Mouse (Mus musculus): ENCODE data around the gene Map9. TPM values are rescaled to one million over a fixed set of nuclear protein-coding genes. Genes with fewer than 3 reads are reported as not detected.
A peak's percentile ranks its signal among the peaks of the same experiment; 100 is the strongest.
"Not testable (repeated sequence)": the region's sequence is repeated elsewhere in the genome, so short reads cannot be mapped to it uniquely, and the experiment has no call there.

Gene Map9
- polyA plus RNA-seq, 1 experiment from 2014 or later: 109 TPM

- Histone ChIP-seq H3K36me3 (ENCODE audit: control insufficient read depth, insufficient read depth) (peaks cover 22% of the 10 kb centered on the region), H3K27ac (ENCODE audit: low read length) (no peak overlapping the region), H3K27me3 (replicated peaks; ENCODE audit: control insufficient read depth, insufficient read depth, low read length) (no peaks in the 10 kb centered on the region), H3K9ac (replicated peaks; ENCODE audit: low read depth, low read length) (no peak overlapping the region), H3K4me1 (replicated peaks; ENCODE audit: control insufficient read depth, insufficient read depth, low read length) (no peaks in the 10 kb centered on the region), H3K9me3 (ENCODE audit: control insufficient read depth, low read length) (no peaks in the 10 kb centered on the region), H3K4me2 (ENCODE audit: low read length) (no peak overlapping the region), H3K4me3 (replicated peaks; ENCODE audit: low read length) (no peak overlapping the region)
- ATAC-seq: no peak
- 86% methylated on average over 8 of the region's 8 CpGs for WGBS
These were observed 27.2 kb downstream of the Map9 start for GRCm38 (mm10) chr3:82385091-82385490.

- H3K4me2 ChIP-seq (ENCODE audit: low read length): no peak overlapping the region
- peaks cover 8% of the 10 kb centered on the region for H3K4me1 ChIP-seq (replicated peaks; ENCODE audit: control insufficient read depth, insufficient read depth, low read length)
- H3K27me3 ChIP-seq (replicated peaks; ENCODE audit: control insufficient read depth, insufficient read depth, low read length): no peaks in the 10 kb centered on the region
- peak; percentile 6 for ATAC-seq
- H3K27ac ChIP-seq (ENCODE audit: low read length): peak overlapping the region; percentile 61; the same call in 1 of the 2 replicates
- H3K36me3 ChIP-seq (ENCODE audit: control insufficient read depth, insufficient read depth): no peaks in the 10 kb centered on the region
- no peak overlapping the region for H3K4me3 ChIP-seq (replicated peaks; ENCODE audit: low read length)
- H3K9ac ChIP-seq (replicated peaks; ENCODE audit: low read depth, low read length): no peak overlapping the region
- H3K9me3 ChIP-seq (ENCODE audit: control insufficient read depth, low read length): no peaks in the 10 kb centered on the region
- 71% methylated on average over 6 of the region's 6 CpGs for WGBS
These were observed 48.0 kb downstream of the Map9 start for GRCm38 (mm10) chr3:82405830-82406229.

- Histone ChIP-seq H3K27ac (ENCODE audit: low read length) (peak overlapping the region; percentile 83), H3K9me3 (ENCODE audit: control insufficient read depth, low read length) (no peaks in the 10 kb centered on the region), H3K36me3 (ENCODE audit: control insufficient read depth, insufficient read depth) (no peaks in the 10 kb centered on the region), H3K9ac (replicated peaks; ENCODE audit: low read depth, low read length) (no peak overlapping the region), H3K4me2 (ENCODE audit: low read length) (no peak overlapping the region), H3K4me1 (replicated peaks; ENCODE audit: control insufficient read depth, insufficient read depth, low read length) (peaks cover 8% of the 10 kb centered on the region), H3K4me3 (replicated peaks; ENCODE audit: low read length) (no peak overlapping the region), H3K27me3 (replicated peaks; ENCODE audit: control insufficient read depth, insufficient read depth, low read length) (no peaks in the 10 kb centered on the region)
- ATAC-seq: peak; percentile 97
- WGBS: 49% methylated on average over 3 of the region's 3 CpGs
These were observed 48.5 kb downstream of the Map9 start for GRCm38 (mm10) chr3:82406336-82406735.

GRCm38 (mm10) chr3:82407432-82407831, 49.6 kb downstream of the Map9 start:
- H3K4me1 ChIP-seq (replicated peaks; ENCODE audit: control insufficient read depth, insufficient read depth, low read length): peaks cover 8% of the 10 kb centered on the region
- WGBS: 56% methylated on average over 2 of the region's 2 CpGs
- H3K36me3 ChIP-seq (ENCODE audit: control insufficient read depth, insufficient read depth): no peaks in the 10 kb centered on the region
- H3K9me3 ChIP-seq (ENCODE audit: control insufficient read depth, low read length): no peaks in the 10 kb centered on the region
- H3K4me3 ChIP-seq (replicated peaks; ENCODE audit: low read length): no peak overlapping the region
- H3K27me3 ChIP-seq (replicated peaks; ENCODE audit: control insufficient read depth, insufficient read depth, low read length): no peaks in the 10 kb centered on the region
- no peak overlapping the region for H3K27ac ChIP-seq (ENCODE audit: low read length)
- no peak overlapping the region for H3K4me2 ChIP-seq (ENCODE audit: low read length)
- H3K9ac ChIP-seq (replicated peaks; ENCODE audit: low read depth, low read length): no peak overlapping the region
- no peak for ATAC-seq

- H3K27me3 ChIP-seq (replicated peaks; ENCODE audit: control insufficient read depth, insufficient read depth, low read length): no peaks in the 10 kb centered on the region
- H3K36me3 ChIP-seq (ENCODE audit: control insufficient read depth, insufficient read depth): no peaks in the 10 kb centered on the region
- ATAC-seq: no peak
- H3K27ac ChIP-seq (ENCODE audit: low read length): no peak overlapping the region
- no peaks in the 10 kb centered on the region for H3K9me3 ChIP-seq (ENCODE audit: control insufficient read depth, low read length)
- H3K4me3 ChIP-seq (replicated peaks; ENCODE audit: low read length): no peak overlapping the region
- H3K4me1 ChIP-seq (replicated peaks; ENCODE audit: control insufficient read depth, insufficient read depth, low read length): no peaks in the 10 kb centered on the region
- no peak overlapping the region for H3K9ac ChIP-seq (replicated peaks; ENCODE audit: low read depth, low read length)
- no peak overlapping the region for H3K4me2 ChIP-seq (ENCODE audit: low read length)
These were observed 54.6 kb downstream of the Map9 start for GRCm38 (mm10) chr3:82412397-82412796.

- H3K9ac ChIP-seq (replicated peaks; ENCODE audit: low read depth, low read length): no peak overlapping the region
- H3K27ac ChIP-seq (ENCODE audit: low read length): no peak overlapping the region
- no peaks in the 10 kb centered on the region for H3K4me1 ChIP-seq (replicated peaks; ENCODE audit: control insufficient read depth, insufficient read depth, low read length)
- no peak overlapping the region for H3K4me3 ChIP-seq (replicated peaks; ENCODE audit: low read length)
- no peak overlapping the region for H3K4me2 ChIP-seq (ENCODE audit: low read length)
- H3K9me3 ChIP-seq (ENCODE audit: control insufficient read depth, low read length): no peaks in the 10 kb centered on the region
- no peak for ATAC-seq
- 82% methylated on average over 3 of the region's 3 CpGs for WGBS
- no peaks in the 10 kb centered on the region for H3K27me3 ChIP-seq (replicated peaks; ENCODE audit: control insufficient read depth, insufficient read depth, low read length)
- H3K36me3 ChIP-seq (ENCODE audit: control insufficient read depth, insufficient read depth): no peaks in the 10 kb centered on the region
These were observed 60.1 kb downstream of the Map9 start for GRCm38 (mm10) chr3:82417958-82418357.

GRCm38 (mm10) chr3:82435351-82435750, 77.5 kb downstream of the Map9 start:
- H3K9me3 ChIP-seq (ENCODE audit: control insufficient read depth, low read length): no peaks in the 10 kb centered on the region
- no peaks in the 10 kb centered on the region for H3K27me3 ChIP-seq (replicated peaks; ENCODE audit: control insufficient read depth, insufficient read depth, low read length)
- H3K27ac ChIP-seq (ENCODE audit: low read length): no peak overlapping the region
- WGBS: 89% methylated on average over 8 of the region's 8 CpGs
- ATAC-seq: no peak
- no peaks in the 10 kb centered on the region for H3K36me3 ChIP-seq (ENCODE audit: control insufficient read depth, insufficient read depth)
- no peaks in the 10 kb centered on the region for H3K4me1 ChIP-seq (replicated peaks; ENCODE audit: control insufficient read depth, insufficient read depth, low read length)
- H3K4me3 ChIP-seq (replicated peaks; ENCODE audit: low read length): no peak overlapping the region
- no peak overlapping the region for H3K9ac ChIP-seq (replicated peaks; ENCODE audit: low read depth, low read length)
- no peak overlapping the region for H3K4me2 ChIP-seq (ENCODE audit: low read length)

GRCm38 (mm10) chr3:82440976-82441375, 83.1 kb downstream of the Map9 start:
- Histone ChIP-seq H3K4me3 (replicated peaks; ENCODE audit: low read length) (no peak overlapping the region), H3K36me3 (ENCODE audit: control insufficient read depth, insufficient read depth) (no peaks in the 10 kb centered on the region), H3K27ac (ENCODE audit: low read length) (no peak overlapping the region), H3K4me2 (ENCODE audit: low read length) (no peak overlapping the region), H3K27me3 (replicated peaks; ENCODE audit: control insufficient read depth, insufficient read depth, low read length) (no peaks in the 10 kb centered on the region), H3K9ac (replicated peaks; ENCODE audit: low read depth, low read length) (no peak overlapping the region), H3K4me1 (replicated peaks; ENCODE audit: control insufficient read depth, insufficient read depth, low read length) (no peaks in the 10 kb centered on the region), H3K9me3 (ENCODE audit: control insufficient read depth, low read length) (no peaks in the 10 kb centered on the region)
- no peak for ATAC-seq
- 56% methylated on average over 3 of the region's 3 CpGs for WGBS

GRCm38 (mm10) chr3:82441601-82442000, 83.8 kb downstream of the Map9 start:
- H3K4me2 ChIP-seq (ENCODE audit: low read length); H3K9ac ChIP-seq (replicated peaks; ENCODE audit: low read depth, low read length); H3K36me3 ChIP-seq (ENCODE audit: control insufficient read depth, insufficient read depth); H3K27me3 ChIP-seq (replicated peaks; ENCODE audit: control insufficient read depth, insufficient read depth, low read length); H3K27ac ChIP-seq (ENCODE audit: low read length); ATAC-seq; H3K4me1 ChIP-seq (replicated peaks; ENCODE audit: control insufficient read depth, insufficient read depth, low read length); H3K9me3 ChIP-seq (ENCODE audit: control insufficient read depth, low read length); H3K4me3 ChIP-seq (replicated peaks; ENCODE audit: low read length): not testable (repeated sequence)
